Mouse (Mus musculus) liver, embryonic 13.5 days (tissue): Measurements from ENCODE around the gene Ick. TPM values are rescaled to one million over a fixed set of nuclear protein-coding genes. Genes with fewer than 3 reads are reported as not detected.
"Not testable (repeated sequence)": the region's sequence is repeated elsewhere in the genome, so short reads cannot be mapped to it uniquely, and the experiment has no call there.

Experiments used
- ATAC-seq: fragments of 200-750 bp; cut with Nextera tagmentation; 2 replicates; pipeline ENCODE4 v1.8.0; 2017; ENCODE audit warnings: low read depth, mild to moderate bottlenecking, moderate number of reproducible peaks, moderate library complexity
- DNase-seq: peaks from one replicate; pipeline ENCODE4 v3.0.0; 2022
- H3K27ac ChIP-seq: fragments of 300-500 bp; sonication (generic); 2 replicates; pipeline ENCODE4 v1.5.1; 2015; ENCODE audit warnings: moderate library complexity, mild to moderate bottlenecking, inconsistent platforms
- H3K27me3 ChIP-seq: fragments of 300-500 bp; sonication (generic); 2 replicates; pipeline ENCODE4 v1.6.1; 2015; ENCODE audit warnings: mild to moderate bottlenecking, inconsistent platforms
- H3K36me3 ChIP-seq: fragments of 300-500 bp; sonication (generic); 2 replicates; pipeline ENCODE4 v1.6.1; 2015; ENCODE audit warnings: mild to moderate bottlenecking, inconsistent platforms
- H3K4me1 ChIP-seq: fragments of 300-500 bp; sonication (generic); replicated peaks from 2 replicates; pipeline ENCODE4 v1.6.1; 2015; ENCODE audit warnings: inconsistent platforms
- H3K4me2 ChIP-seq: fragments of 300-500 bp; sonication (generic); 2 replicates; pipeline ENCODE4 v1.6.1; 2015; ENCODE audit warnings: inconsistent platforms, mild to moderate bottlenecking, moderate library complexity
- H3K4me3 ChIP-seq: fragments of 300-500 bp; sonication (generic); replicated peaks from 2 replicates; pipeline ENCODE4 v1.5.1; 2015; ENCODE audit warnings: mild to moderate bottlenecking, inconsistent platforms
- H3K9ac ChIP-seq: fragments of 300-500 bp; sonication (generic); 2 replicates; pipeline ENCODE4 v1.6.1; 2015; ENCODE audit warnings: mild to moderate bottlenecking, inconsistent platforms
- H3K9me3 ChIP-seq: fragments of 300-500 bp; sonication (generic); replicated peaks from 2 replicates; pipeline ENCODE4 v1.6.1; 2016; ENCODE audit warnings: inconsistent platforms
- WGBS: fragments of 180-500 bp; shearing (Covaris S2); methylation state at CpG from one replicate; pipeline ENCODE4 v1.1.7; 2015; ENCODE audit not compliant: insufficient replicate concordance; 5-methylcytosine and 5-hydroxymethylcytosine counted together
- polyA plus RNA-seq: library from polyadenylated mRNA; unstranded; fragments of >200 nt; fragmentation: Nextera tagmentation; extraction: Ambion mirVana; gene quantifications from 2 replicates; pipeline ENCODE4 v1.2.1, GENCODE M21; 2015

Ick gene
- 4.7 and 6.7 TPM in 2 replicates for polyA plus RNA-seq

DNA sequence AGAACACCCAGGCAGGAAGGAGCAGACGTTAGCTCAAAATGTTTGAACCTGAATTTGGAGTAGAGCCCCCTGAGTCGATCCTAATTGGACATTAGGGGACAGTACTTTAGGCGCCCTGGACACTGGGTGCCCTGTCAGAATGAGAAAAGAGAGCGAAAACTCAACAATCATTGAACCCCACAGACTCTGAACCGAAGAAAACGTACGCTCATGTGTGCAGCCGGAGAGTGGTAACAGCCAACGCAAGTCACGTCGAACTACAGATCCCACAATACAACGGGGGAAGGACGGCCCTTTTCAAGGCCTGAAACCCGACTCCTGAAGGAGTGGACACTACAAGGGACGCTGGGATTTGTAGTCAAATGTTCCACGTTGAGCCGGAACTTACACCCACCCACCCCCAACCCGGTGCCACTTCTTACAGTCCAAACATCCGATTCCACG lies at the start of gene Ick, which contains the start of gene Fbxo9:
TSS of gene Ick (plus strand) at position 397 of the 444 bp plus-strand sequence.
TSS of gene Fbxo9 (minus strand) at position 270 of the 444 bp plus-strand sequence.
- under 1% methylated on average over 20 of the region's 20 CpGs for WGBS
- ATAC-seq (peak; percentile 80), DNase-seq (peak; percentile 88)
- no peaks in the 10 kb centered on the region for H3K9me3 ChIP-seq
- no peaks in the 10 kb centered on the region for H3K27me3 ChIP-seq
- H3K9ac ChIP-seq: peak within 1 kb of the TSS; percentile 100
- peaks cover 13% of the 10 kb centered on the region for H3K36me3 ChIP-seq
- peak within 1 kb of the TSS; percentile 96 for H3K4me2 ChIP-seq
- H3K27ac ChIP-seq: peak within 1 kb of the TSS; percentile 99
- H3K4me3 ChIP-seq: peak within 1 kb of the TSS; percentile 99
- H3K4me1 ChIP-seq: peaks cover 61% of the 10 kb centered on the region

GRCm38 (mm10) chr9:78059525-78060120 lies 49.4 kb upstream of the Ick start:
- no peaks in the 10 kb centered on the region for H3K9me3 ChIP-seq
- DNase-seq: peak; percentile 14
- H3K36me3 ChIP-seq: no peaks in the 10 kb centered on the region
- no peak overlapping the region for H3K27ac ChIP-seq
- WGBS: 62% methylated on average over 16 of the region's 16 CpGs
- H3K4me3 ChIP-seq: no peak overlapping the region
- peak; percentile 79 for ATAC-seq
- 0 out of 2 replicates have a peak, but pooled peaks cover 3% of the 10 kb centered on the region for H3K27me3 ChIP-seq
- H3K4me2 ChIP-seq: 0 out of 2 replicates have a peak overlapping the region, but pooled peaks have one; percentile 9
- H3K9ac ChIP-seq: no peak overlapping the region
- peaks cover 19% of the 10 kb centered on the region for H3K4me1 ChIP-seq

DNA sequence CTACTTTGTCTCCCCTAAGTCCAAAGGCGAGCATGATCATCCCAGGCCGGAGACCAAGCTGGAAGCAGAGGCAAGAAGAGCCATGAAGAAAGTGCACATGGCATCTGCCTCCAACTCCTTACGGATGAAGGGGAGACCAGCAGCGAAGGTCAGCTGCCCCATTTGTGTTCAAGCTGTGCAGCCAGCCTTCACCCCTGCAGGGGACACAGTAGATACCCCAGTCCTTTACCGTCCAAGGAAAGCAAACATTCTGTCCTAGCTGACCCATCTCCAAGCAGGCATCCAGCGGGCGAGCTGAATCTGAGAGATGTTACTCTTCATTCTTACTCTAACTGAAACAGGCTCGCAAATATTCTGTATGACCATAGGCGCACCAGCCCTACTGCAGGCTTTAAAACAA lies 46.6 kb upstream of the Ick start:
- H3K36me3 ChIP-seq: no peaks in the 10 kb centered on the region
- ATAC-seq: no peak
- peaks cover 15% of the 10 kb centered on the region for H3K4me1 ChIP-seq
- H3K4me2 ChIP-seq: no peak overlapping the region
- no peak for DNase-seq
- H3K27ac ChIP-seq: no peak overlapping the region
- H3K9ac ChIP-seq: no peak overlapping the region
- 0 out of 2 replicates have a peak, but pooled peaks cover 3% of the 10 kb centered on the region for H3K27me3 ChIP-seq
- no peak overlapping the region for H3K4me3 ChIP-seq
- no peaks in the 10 kb centered on the region for H3K9me3 ChIP-seq
- 68% methylated on average over 9 of the region's 9 CpGs for WGBS

DNA sequence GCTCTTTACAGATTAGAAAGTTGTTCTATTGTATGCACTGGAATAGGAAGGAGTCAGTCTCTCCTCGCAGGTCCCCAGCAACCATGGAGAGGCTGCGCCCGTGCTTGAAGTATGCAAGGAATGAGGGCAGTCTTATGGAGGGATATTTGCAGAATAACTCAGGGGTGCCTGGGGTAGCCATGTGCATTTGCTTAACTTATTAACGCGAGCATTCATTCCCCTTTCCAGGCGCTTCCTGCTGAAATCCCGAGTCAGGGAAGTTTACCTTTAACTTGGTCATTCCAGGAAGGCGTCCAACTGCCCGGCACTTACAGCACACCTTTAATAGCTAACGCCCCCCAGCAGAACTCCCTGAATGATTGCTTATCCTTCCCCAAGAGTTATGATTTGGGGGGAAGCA lies 44.9 kb upstream of the Ick start:
- H3K4me1 ChIP-seq: peaks cover 6% of the 10 kb centered on the region
- no peak overlapping the region for H3K9ac ChIP-seq
- no peak for ATAC-seq
- no peak overlapping the region for H3K4me2 ChIP-seq
- no peak overlapping the region for H3K4me3 ChIP-seq
- H3K36me3 ChIP-seq: no peaks in the 10 kb centered on the region
- H3K9me3 ChIP-seq: no peaks in the 10 kb centered on the region
- H3K27me3 ChIP-seq: 0 out of 2 replicates have a peak, but pooled peaks cover 3% of the 10 kb centered on the region
- 67% methylated on average over 10 of the region's 10 CpGs for WGBS
- no peak overlapping the region for H3K27ac ChIP-seq
- no peak for DNase-seq

GRCm38 (mm10) chr9:78070496-78070895 lies 38.5 kb upstream of the Ick start:
- WGBS: 70% methylated on average over 5 of the region's 5 CpGs
- ATAC-seq: no peak

DNA sequence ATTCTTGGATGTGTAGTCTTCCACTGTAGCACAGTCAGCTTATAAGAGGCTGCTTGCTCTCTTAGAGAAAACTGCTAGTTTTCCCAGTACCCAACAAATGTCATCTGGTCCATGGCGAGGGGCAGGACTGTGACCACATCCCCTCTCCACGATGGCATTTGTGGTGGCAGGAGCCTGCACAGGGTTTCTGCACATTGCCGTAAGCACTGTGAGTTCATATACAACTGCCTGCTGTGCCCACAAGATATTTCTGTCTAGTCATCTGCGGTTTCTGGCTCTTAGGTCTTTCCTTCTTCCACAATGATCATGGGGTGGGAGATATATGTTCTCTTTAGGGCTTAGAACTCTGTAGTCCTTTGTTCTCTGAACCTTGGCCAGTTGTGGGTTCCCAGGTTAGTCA lies 37.4 kb upstream of the Ick start:
- Histone ChIP-seq H3K9me3 (no peaks in the 10 kb centered on the region), H3K4me2 (no peak overlapping the region), H3K4me3 (no peak overlapping the region), H3K27ac (no peak overlapping the region), H3K27me3 (no peaks in the 10 kb centered on the region), H3K9ac (no peak overlapping the region), H3K4me1 (no peaks in the 10 kb centered on the region), H3K36me3 (no peaks in the 10 kb centered on the region)
- 45% methylated on average over 4 of the region's 4 CpGs for WGBS
- DNase-seq: no peak
- ATAC-seq: no peak

More at GRCm38 (mm10) chr9:78070496-78070895, 38.5 kb upstream of the Ick start:
- no peak for DNase-seq
- H3K9ac ChIP-seq: no peak overlapping the region
- H3K36me3 ChIP-seq: no peaks in the 10 kb centered on the region
- no peak overlapping the region for H3K4me2 ChIP-seq
- H3K4me1 ChIP-seq: no peaks in the 10 kb centered on the region
- H3K27me3 ChIP-seq: no peaks in the 10 kb centered on the region
- no peak overlapping the region for H3K27ac ChIP-seq
- H3K4me3 ChIP-seq: no peak overlapping the region
- H3K9me3 ChIP-seq: no peaks in the 10 kb centered on the region

DNA sequence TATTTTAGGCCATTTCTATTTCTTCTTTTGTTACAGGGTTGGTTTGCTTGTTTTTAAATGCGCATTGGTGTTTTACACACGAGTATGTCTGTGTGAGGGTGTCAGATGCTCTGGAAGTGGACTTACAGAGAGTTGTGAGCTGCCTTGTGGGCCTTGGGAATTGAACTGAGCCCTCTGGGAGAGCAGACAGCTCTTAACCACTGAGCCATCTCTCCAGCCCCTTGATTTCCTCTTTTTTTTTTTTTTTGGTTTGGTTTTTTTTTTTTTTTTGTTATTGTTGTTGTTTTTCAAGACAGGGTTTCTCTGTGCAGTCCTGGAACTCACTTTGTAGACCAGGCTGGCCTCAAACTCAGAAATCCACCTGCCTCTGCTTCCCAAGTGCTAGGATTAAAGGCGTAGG lies 35.7 kb upstream of the Ick start:
- not testable (repeated sequence) for H3K9me3 ChIP-seq, H3K4me1 ChIP-seq, H3K9ac ChIP-seq, H3K4me2 ChIP-seq, ATAC-seq, H3K36me3 ChIP-seq, H3K27ac ChIP-seq, H3K4me3 ChIP-seq, DNase-seq, H3K27me3 ChIP-seq
- WGBS: 65% methylated on average over 3 of the region's 3 CpGs

DNA sequence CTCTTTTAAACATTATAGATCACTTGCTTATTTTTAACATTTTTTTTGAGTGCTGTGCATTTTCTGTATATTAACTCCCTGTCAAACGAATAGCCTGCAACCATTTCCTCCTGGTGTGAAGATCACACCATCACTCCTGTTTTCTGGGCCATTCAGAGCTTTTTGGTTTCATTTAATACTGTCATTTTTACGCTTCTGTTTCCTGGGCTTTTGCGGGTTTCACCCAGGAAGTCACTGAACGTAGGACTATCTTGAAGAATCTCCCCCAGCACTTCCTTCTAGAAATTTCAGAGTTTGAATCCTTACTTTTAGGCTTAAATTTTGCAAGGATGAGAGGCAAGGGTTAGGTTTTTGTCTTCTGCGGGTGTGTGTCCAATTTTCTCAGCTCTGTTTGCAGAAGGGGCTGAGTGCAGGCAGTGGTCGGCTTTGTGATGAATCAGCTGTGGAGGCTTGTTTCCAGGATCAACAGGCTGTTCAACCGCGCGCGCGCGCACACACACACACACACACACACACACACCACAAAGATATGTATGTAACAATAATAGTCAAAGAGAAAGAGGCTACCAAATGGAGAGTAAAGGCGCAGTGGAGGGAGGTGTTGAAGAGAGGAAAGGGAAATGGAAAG lies 35.2 kb upstream of the Ick start:
- H3K27me3 ChIP-seq: no peaks in the 10 kb centered on the region
- no peak overlapping the region for H3K27ac ChIP-seq
- DNase-seq (no peak), ATAC-seq (no peak)
- no peaks in the 10 kb centered on the region for H3K9me3 ChIP-seq
- H3K9ac ChIP-seq: no peak overlapping the region
- H3K4me2 ChIP-seq: no peak overlapping the region
- H3K4me3 ChIP-seq: no peak overlapping the region
- WGBS: 71% methylated on average over 13 of the region's 13 CpGs
- H3K36me3 ChIP-seq: no peaks in the 10 kb centered on the region
- H3K4me1 ChIP-seq: no peaks in the 10 kb centered on the region

GRCm38 (mm10) chr9:78075256-78075655 lies 33.7 kb upstream of the Ick start:
- Histone ChIP-seq H3K9ac (no peak overlapping the region), H3K27me3 (no peaks in the 10 kb centered on the region), H3K9me3 (no peaks in the 10 kb centered on the region), H3K27ac (no peak overlapping the region), H3K4me3 (no peak overlapping the region), H3K4me2 (no peak overlapping the region), H3K4me1 (no peaks in the 10 kb centered on the region), H3K36me3 (peaks cover 5% of the 10 kb centered on the region; the same call in 1 of the 2 replicates)
- WGBS: 74% methylated on average over 3 of the region's 3 CpGs
- DNase-seq: no peak
- no peak for ATAC-seq

- H3K9ac ChIP-seq: no peak overlapping the region
- H3K4me1 ChIP-seq: no peaks in the 10 kb centered on the region
- no peaks in the 10 kb centered on the region for H3K27me3 ChIP-seq
- no peak overlapping the region for H3K27ac ChIP-seq
- no peak overlapping the region for H3K4me3 ChIP-seq
- peaks cover 28% of the 10 kb centered on the region for H3K36me3 ChIP-seq
- 26% methylated on average over 2 of the region's 2 CpGs for WGBS
- ATAC-seq (no peak), DNase-seq (no peak)
- H3K9me3 ChIP-seq: no peaks in the 10 kb centered on the region
- no peak overlapping the region for H3K4me2 ChIP-seq
Measured at GRCm38 (mm10) chr9:78078240-78078639, 30.8 kb upstream of the Ick start.

DNA sequence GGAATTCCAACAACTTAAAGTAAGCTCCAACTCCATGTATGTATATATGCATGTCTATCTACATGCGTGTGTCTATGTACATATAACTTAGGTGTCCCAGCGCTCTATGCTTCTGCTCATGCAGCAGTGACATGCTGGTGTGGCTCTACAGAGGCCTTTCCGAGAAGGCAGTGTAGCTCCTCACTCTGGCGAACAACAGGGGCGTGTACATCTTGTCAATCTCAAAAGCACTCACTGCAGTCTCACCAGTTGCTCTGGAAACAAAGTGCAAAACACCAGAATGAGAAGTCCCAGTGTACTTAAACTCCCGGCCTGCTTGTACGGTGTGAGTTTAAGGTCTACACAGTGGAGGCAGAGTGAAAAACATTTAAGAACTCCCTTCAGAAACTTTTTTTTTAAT lies 27.2 kb upstream of the Ick start:
- H3K4me3 ChIP-seq: no peak overlapping the region
- ATAC-seq (no peak), DNase-seq (no peak)
- H3K27ac ChIP-seq: no peak overlapping the region
- H3K9me3 ChIP-seq: no peaks in the 10 kb centered on the region
- no peak overlapping the region for H3K9ac ChIP-seq
- WGBS: 89% methylated on average over 7 of the region's 7 CpGs
- H3K4me1 ChIP-seq: no peaks in the 10 kb centered on the region
- H3K36me3 ChIP-seq: peaks cover 64% of the 10 kb centered on the region
- no peaks in the 10 kb centered on the region for H3K27me3 ChIP-seq
- H3K4me2 ChIP-seq: no peak overlapping the region

GRCm38 (mm10) chr9:78084341-78084740 lies 24.7 kb upstream of the Ick start:
- H3K36me3 ChIP-seq: peaks cover 88% of the 10 kb centered on the region
- DNase-seq (no peak), ATAC-seq (no peak)
- 86% methylated on average over 4 of the region's 4 CpGs for WGBS
- H3K4me2 ChIP-seq: no peak overlapping the region
- H3K27me3 ChIP-seq: no peaks in the 10 kb centered on the region
- no peak overlapping the region for H3K27ac ChIP-seq
- no peak overlapping the region for H3K4me3 ChIP-seq
- H3K9me3 ChIP-seq: no peaks in the 10 kb centered on the region
- H3K4me1 ChIP-seq: no peaks in the 10 kb centered on the region
- no peak overlapping the region for H3K9ac ChIP-seq
